Mouse (Mus musculus) lung, adult 18-20 months (tissue): Measurements from ENCODE around the gene Tmem199.

ENCODE experiments used
- DNase-seq, 2 experiments: peaks; one replicate each; pipeline ENCODE4 v3.0.0; 2022; ENCODE audit warnings: mixed read lengths in 2 of 2

Gene Tmem199

GRCm38 (mm10) chr11:78523241-78523955 is 11.4 kb upstream of the Tmem199 start:
- peak; percentile 75 to 84 for DNase-seq

- peak; percentile 44 to 51 for DNase-seq
Observed at GRCm38 (mm10) chr11:78522481-78522997, 10.6 kb upstream of the Tmem199 start.

- DNase-seq, result no peak
Observed at GRCm38 (mm10) chr11:78521880-78522279, 9.9 kb upstream of the Tmem199 start.

DNA sequence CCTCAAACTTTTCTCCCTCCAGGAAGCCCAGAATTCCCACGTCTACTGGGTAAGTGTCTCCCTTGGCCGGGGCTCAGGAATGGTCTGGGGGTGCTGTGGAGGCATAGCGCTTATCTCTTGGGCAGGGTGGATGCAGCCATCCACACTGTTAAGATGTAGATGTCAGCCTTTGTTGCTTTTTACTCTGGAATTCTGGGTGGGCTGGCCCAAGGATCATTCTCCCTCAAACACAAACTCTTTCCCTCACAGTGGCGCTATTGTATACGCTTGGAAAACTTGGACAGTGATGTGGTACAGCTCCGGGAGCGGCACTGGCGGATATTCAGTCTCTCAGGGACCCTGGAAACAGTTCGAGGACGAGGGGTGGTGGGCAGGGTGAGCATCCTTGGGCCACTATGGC is 7.0 kb upstream of the Tmem199 start:
- no peak for DNase-seq

DNA sequence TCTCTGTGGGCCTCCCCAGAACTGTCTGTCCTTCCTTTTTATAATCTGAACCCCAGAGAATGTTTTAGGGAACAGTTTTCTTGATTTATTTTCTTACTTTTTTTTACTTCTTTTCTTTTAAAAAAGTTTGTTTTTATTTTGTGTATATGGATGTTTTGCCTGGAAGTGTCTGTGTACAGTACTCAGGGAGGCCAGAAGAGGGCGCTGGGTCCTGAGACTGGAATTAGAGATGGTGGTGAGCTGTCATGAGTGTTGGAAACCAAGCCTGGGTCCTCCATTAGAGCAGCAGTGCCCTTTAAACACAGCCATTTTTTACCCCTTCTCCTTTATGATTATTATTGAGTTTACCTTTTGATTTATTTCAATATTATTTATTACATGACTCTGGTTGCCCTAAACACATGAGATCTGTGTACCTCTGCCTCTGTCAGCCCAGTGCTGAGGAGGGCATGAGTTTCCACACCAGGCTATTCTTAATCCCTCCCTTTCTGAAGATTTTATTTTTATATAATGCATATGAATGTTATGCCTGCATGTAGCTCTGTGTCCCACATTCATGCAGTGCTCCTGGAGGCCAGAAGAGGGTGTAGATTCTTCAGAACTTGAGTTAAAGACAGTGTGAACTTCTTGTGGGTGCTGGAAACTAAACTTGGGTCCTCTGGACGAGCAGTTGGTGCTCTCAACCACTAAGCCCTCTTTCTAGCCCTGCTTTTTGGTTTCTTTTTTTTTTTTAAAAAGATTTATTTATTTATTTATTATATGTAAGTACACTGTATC is 3.8 kb upstream of the Tmem199 start:
- no peak for DNase-seq

GRCm38 (mm10) chr11:78513106-78513790 is 1.3 kb upstream of the Tmem199 start:
- DNase-seq, result no peak

- DNase-seq, result no peak
Observed at GRCm38 (mm10) chr11:78509148-78509547, 2.8 kb downstream of the Tmem199 start.

DNA sequence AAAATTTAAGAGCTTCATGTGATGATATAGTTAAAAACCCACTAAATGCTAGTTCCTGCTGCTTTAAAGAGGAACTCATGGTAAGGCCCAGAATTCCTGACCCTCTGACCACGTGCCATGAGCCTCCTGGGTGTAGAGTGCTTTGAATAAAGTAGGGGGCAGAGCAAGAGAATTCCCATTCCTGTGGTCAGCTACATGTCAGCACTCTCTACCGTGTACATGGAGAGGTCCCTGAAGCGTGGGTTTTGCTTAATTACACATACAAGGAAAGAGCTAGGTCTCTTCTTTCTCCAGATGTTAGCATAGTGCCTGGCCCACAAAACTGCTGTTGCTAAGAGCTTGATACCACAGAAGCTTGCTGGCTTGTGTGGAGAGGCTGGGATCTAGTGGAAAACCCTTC is 6.5 kb downstream of the Tmem199 start:
- DNase-seq, result no peak

- DNase-seq, result no peak
Observed at GRCm38 (mm10) chr11:78502909-78503650, 8.9 kb downstream of the Tmem199 start, which contains the start of gene Sebox. TSS of gene Sebox (plus strand) at chr11:78503447.

GRCm38 (mm10) chr11:78501529-78501928 is 10.4 kb downstream of the Tmem199 start:
- no peak for DNase-seq

- DNase-seq, result no peak
Observed at GRCm38 (mm10) chr11:78500623-78501202, 11.3 kb downstream of the Tmem199 start.

- no peak for DNase-seq
Observed at GRCm38 (mm10) chr11:78499543-78499942, 12.4 kb downstream of the Tmem199 start.

DNA sequence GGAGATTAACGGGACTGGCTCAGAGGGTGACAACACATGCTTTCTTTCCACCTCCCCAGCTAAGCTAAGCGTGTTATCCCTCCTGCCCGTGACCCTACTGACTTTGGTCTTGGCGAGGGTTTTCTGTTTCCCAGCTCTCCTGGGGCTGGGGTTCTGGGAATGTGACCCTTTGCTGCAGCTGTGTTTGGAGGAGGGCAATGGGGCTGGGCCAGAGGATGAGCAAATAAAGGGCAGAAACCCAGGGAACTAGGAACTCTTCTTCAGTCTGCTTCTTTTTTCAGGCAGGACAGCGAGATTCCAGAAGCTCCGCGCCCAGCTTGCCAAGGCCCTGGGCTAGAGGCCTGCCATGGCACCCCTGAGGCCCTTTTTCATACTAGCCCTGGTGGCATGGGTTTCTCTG is 13.0 kb downstream of the Tmem199 start, which contains the start of gene Vtn:
Gene Vtn, plus strand, starts transcription at position 88 of the 400 bp plus-strand sequence.
- no peak for DNase-seq

GRCm38 (mm10) chr11:78497544-78498522 is 14.1 kb downstream of the Tmem199 start, which contains the start of gene Sarm1:
TSS of gene Sarm1 (minus strand) at chr11:78497754.
- DNase-seq, result peak; percentile 95

- DNase-seq, result no peak
Observed at GRCm38 (mm10) chr11:78497071-78497541, 14.9 kb downstream of the Tmem199 start.

- DNase-seq, result peak in 1 of 2 experiments; percentile 11
Observed at GRCm38 (mm10) chr11:78495904-78496303, 16.1 kb downstream of the Tmem199 start.

GRCm38 (mm10) chr11:78490781-78491241 is 21.2 kb downstream of the Tmem199 start:
- DNase-seq, result no peak

DNA sequence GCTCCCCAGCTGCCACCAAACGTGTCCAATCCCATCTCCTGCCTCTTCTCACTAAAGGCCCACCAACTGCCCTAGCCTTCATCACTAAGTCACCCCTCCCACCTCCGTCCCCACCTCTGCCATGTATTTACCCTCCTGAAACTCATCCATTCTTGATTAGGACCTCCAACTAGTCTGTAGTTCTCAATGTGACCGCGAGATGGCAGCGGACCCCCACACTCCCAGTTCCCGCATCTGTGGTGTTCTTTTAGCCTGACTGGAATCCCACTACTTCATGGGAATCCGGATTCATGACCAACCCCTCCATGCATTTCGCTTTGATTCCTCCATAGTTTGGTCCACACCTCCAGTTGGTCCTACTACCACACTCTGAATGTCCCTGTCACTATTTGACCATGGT is 23.8 kb downstream of the Tmem199 start:
- peak; percentile 60 to 67 for DNase-seq

DNA sequence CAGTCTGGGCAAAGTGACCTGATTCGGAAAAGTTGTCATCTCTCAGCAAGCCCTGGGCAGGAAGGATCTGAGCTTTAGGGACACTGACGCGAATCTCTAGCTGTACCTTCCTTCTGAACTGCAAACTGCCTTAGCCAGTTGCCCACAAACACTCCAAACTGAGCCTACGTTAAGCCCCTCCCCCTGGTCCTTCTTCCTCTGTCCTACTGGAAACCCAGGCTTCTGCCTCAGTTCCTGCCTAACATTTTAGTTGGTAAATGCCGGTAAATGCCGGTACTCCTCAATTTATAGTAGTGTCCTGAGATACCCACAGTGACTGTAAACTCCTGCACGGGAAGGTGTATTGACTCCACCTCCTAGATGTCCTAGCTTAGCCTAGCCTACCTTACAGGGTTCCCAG is 28.3 kb downstream of the Tmem199 start:
- DNase-seq, result no peak

DNA sequence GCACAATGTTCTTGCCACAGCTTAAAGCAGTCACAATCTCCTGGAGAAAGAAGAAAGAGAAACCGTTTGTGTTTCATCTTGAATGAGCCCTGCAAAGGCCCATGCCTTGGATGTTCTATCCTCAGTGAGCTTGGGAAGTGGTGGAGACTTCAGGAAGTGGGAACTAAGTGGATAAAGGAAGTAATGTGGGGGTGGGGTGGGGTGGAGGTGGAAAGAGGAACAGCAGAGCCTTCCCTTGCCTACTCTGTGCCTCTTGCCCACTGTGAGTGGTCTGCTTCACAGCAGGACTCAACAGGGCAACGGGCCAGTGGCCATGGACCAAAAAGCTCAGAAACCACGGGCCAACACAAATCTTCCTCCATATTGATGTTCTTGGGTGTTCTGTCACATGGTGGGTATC is 36.7 kb downstream of the Tmem199 start:
- no peak for DNase-seq
